Mouse (Mus musculus) limb, embryonic 11.5 days (tissue): Measurements from ENCODE around the gene Gm17018. TPM values are rescaled to one million over a fixed set of nuclear protein-coding genes. Genes with fewer than 3 reads are reported as not detected.

Experiments used
- ATAC-seq: fragments of 200-750 bp; cut with Nextera tagmentation; 2 replicates; pipeline ENCODE4 v1.8.0; 2017; ENCODE audit warnings: low read depth; ENCODE audit not compliant: insufficient number of reproducible peaks, low FRiP score, low TSS enrichment
- DNase-seq: peaks from one replicate; pipeline ENCODE4 v3.0.0-alpha.2; 2015; ENCODE audit warnings: low spot score
- H3K27ac ChIP-seq: fragments of 300-500 bp; sonication (generic); replicated peaks from 2 replicates; pipeline ENCODE4 v1.5.1; 2014; ENCODE audit warnings: low read depth, mild to moderate bottlenecking, low read length
- H3K27me3 ChIP-seq: fragments of 300-500 bp; sonication (generic); 2 replicates; pipeline ENCODE4 v1.6.1; 2014; ENCODE audit warnings: mild to moderate bottlenecking, low read length, mixed read lengths; ENCODE audit not compliant: control insufficient read depth, insufficient read depth
- H3K36me3 ChIP-seq: fragments of 300-500 bp; sonication (generic); 2 replicates; pipeline ENCODE4 v1.6.1; 2014; ENCODE audit warnings: mild to moderate bottlenecking, low read length, moderate library complexity, mixed read lengths; ENCODE audit not compliant: control insufficient read depth, insufficient read depth
- H3K4me1 ChIP-seq: fragments of 300-500 bp; sonication (generic); 2 replicates; pipeline ENCODE4 v1.6.1; 2014; ENCODE audit warnings: low read length, mixed read lengths; ENCODE audit not compliant: control insufficient read depth, insufficient read depth
- H3K4me2 ChIP-seq: fragments of 300-500 bp; sonication (generic); 2 replicates; pipeline ENCODE4 v1.6.1; 2014; ENCODE audit warnings: low read depth, mild to moderate bottlenecking, moderate library complexity; ENCODE audit not compliant: severe bottlenecking
- H3K4me3 ChIP-seq: fragments of 300-500 bp; sonication (generic); 2 replicates; pipeline ENCODE4 v1.5.1; 2014; ENCODE audit warnings: low read depth, low read length
- H3K9ac ChIP-seq: fragments of 300-500 bp; sonication (generic); 2 replicates; pipeline ENCODE4 v1.6.1; 2014; ENCODE audit warnings: mild to moderate bottlenecking, low read length
- H3K9me3 ChIP-seq: fragments of 300-500 bp; sonication (generic); 2 replicates; pipeline ENCODE4 v1.6.1; 2016; ENCODE audit warnings: low read length; ENCODE audit not compliant: control insufficient read depth
- WGBS: fragments of 180-500 bp; shearing (Covaris S2); extraction: QIAGEN DNeasy Blood & Tissue Kit; methylation state at CpG from one replicate; pipeline ENCODE4 v1.1.7; 2014; 5-methylcytosine and 5-hydroxymethylcytosine counted together
- polyA plus RNA-seq: library from polyadenylated mRNA; unstranded; fragments of >200 nt; fragmentation: Nextera tagmentation; extraction: Ambion mirVana; gene quantifications from 2 replicates; pipeline ENCODE4 v1.2.1, GENCODE M21; 2014

Gm17018 gene
- polyA plus RNA-seq, 1 experiment from 2014 or later = 52.0 TPM

DNA sequence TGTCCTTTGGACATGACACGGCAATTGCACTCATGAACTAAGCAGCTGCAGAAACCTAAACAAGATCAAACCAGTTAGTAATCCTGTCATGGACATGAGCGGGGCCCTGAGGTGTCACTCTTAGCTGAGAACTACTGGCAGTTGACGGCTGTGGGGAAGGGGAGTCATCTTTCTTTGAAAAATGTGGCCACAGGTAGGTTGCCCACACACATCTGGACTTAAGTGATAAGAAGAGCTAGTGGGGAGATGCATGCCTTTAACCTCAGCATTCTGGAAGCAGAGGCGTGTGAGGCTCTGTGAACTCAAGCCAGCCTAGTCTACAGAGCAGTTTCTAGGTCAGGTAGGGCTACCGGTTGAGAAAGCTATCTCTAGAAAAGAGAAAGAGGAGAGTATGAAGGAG lies 42.2 kb downstream of the Gm17018 start:
- H3K27me3 ChIP-seq = no peaks in the 10 kb centered on the region
- no peaks in the 10 kb centered on the region for H3K9me3 ChIP-seq
- no peak for DNase-seq
- H3K9ac ChIP-seq = no peak overlapping the region
- H3K4me2 ChIP-seq = no peak overlapping the region
- 81% methylated on average over 5 of the region's 5 CpGs for WGBS
- no peaks in the 10 kb centered on the region for H3K36me3 ChIP-seq
- H3K4me1 ChIP-seq = peaks cover 7% of the 10 kb centered on the region
- H3K27ac ChIP-seq = no peak overlapping the region
- H3K4me3 ChIP-seq = no peak overlapping the region
- ATAC-seq = no peak

DNA sequence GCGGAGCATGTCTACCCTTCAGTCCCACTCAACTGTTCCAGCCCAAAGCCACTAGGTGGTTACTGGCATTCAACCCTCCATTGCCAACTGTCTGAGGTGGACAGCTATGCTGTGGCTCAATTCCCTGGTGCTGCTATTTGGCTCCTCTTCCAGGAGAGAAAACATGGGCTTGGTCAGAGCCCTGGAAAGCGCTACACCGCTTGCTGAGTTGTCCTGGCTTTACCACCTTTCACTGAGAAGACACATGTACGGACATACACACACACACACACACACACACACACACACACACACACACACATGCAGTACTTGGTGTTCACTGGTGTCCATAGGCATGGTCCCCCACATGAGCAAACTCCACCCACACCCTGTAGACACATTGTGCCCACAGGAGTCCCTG lies 46.3 kb downstream of the Gm17018 start:
- Histone ChIP-seq H3K4me2 (no peak overlapping the region), H3K4me3 (no peak overlapping the region), H3K9me3 (no peaks in the 10 kb centered on the region), H3K27me3 (no peaks in the 10 kb centered on the region), H3K27ac (no peak overlapping the region), H3K36me3 (no peaks in the 10 kb centered on the region), H3K9ac (no peak overlapping the region), H3K4me1 (peaks cover 12% of the 10 kb centered on the region)
- ATAC-seq (no peak), DNase-seq (no peak)
- WGBS = 79% methylated on average over 4 of the region's 4 CpGs

DNA sequence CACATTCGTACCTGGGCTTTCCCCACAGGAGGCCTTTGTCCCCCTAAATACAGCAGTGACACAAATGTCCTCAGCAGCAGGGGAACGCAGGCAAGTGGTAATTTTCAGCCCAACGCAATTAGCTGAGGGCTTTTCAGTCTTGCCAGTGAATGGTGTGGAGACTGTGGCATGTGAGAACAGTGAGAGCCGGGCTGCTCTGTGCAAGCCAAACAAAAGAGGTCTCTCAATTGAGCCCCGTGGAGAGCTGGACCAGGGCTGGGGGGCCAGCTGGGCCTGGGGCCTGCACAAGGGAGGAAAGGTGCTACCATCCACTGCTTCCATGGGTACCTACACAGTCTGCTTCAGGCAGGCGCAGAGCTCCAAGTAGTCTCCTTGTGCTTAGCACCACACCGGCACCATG lies 47.1 kb downstream of the Gm17018 start:
- WGBS = 26% methylated on average over 7 of the region's 7 CpGs
- H3K9me3 ChIP-seq = no peaks in the 10 kb centered on the region
- H3K9ac ChIP-seq = peak overlapping the region; percentile 41
- DNase-seq (peak; percentile 42), ATAC-seq (no peak)
- H3K27me3 ChIP-seq = no peaks in the 10 kb centered on the region
- no peaks in the 10 kb centered on the region for H3K36me3 ChIP-seq
- H3K4me2 ChIP-seq = no peak overlapping the region
- peaks cover 12% of the 10 kb centered on the region for H3K4me1 ChIP-seq
- H3K27ac ChIP-seq = peak overlapping the region; percentile 73
- no peak overlapping the region for H3K4me3 ChIP-seq

DNA sequence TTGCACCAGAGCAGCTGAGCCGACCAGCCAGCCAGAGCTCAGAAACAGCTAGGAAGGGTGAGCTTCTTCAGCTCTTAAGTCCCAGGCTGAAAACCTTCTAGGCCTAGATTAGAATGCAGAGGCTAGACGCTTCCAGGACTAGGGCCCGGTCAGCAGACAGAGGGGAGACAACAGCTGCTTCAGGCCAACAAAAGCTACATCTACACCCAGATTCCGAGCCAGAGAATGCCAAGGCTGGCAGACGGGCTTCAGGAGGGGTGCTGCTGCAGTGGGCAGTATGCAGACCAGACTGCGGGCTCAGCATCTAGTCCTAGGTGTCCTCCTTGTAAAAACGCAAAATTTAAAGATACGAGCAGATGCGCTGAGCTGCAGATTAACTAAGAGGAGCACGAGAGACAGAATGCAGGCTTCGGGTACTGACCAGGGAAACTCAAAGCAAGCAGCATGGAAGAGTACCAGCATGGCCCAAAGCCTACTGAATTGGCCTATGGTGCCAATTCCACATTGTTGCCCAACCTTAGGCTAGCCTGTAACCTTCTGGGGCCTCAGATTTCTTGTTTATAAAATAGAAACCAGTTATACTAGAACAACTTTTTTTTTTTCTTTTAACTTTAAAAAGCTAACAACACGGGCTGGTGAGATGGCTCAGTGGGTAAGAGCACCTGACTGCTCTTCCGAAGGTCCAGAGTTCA lies 48.4 kb downstream of the Gm17018 start:
- H3K9me3 ChIP-seq = no peaks in the 10 kb centered on the region
- H3K4me2 ChIP-seq = no peak overlapping the region
- H3K36me3 ChIP-seq = no peaks in the 10 kb centered on the region
- no peaks in the 10 kb centered on the region for H3K27me3 ChIP-seq
- ATAC-seq = no peak
- 93% methylated on average over 13 of the region's 13 CpGs for WGBS
- no peak overlapping the region for H3K9ac ChIP-seq
- H3K27ac ChIP-seq = no peak overlapping the region
- DNase-seq = no peak
- no peak overlapping the region for H3K4me3 ChIP-seq
- H3K4me1 ChIP-seq = peaks cover 12% of the 10 kb centered on the region

DNA sequence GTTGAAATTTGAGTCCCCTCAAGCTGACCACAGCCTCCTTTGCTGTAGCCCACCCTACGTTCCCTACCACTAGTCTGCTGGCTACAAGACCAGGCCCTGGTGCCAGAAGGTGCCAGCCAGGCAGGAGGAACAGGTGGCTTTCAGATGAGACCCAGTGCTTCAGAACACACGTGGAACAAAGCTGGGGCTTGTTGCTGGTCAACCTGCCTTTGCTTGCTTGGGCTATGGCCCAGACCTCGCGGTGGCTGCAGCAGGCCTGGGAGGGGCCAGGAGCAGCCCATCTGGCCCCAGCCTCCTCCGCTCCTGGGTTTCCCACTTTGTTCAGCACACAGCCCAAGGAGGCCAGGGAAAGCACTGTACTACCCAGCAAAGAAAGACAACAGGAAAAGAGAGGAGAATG lies 50.4 kb downstream of the Gm17018 start:
- H3K27ac ChIP-seq = no peak overlapping the region
- H3K27me3 ChIP-seq = no peaks in the 10 kb centered on the region
- peaks cover 20% of the 10 kb centered on the region for H3K4me1 ChIP-seq
- no peak overlapping the region for H3K4me2 ChIP-seq
- WGBS = 73% methylated on average over 5 of the region's 5 CpGs
- DNase-seq (no peak), ATAC-seq (no peak)
- H3K9me3 ChIP-seq = no peaks in the 10 kb centered on the region
- H3K4me3 ChIP-seq = no peak overlapping the region
- H3K9ac ChIP-seq = no peak overlapping the region
- no peaks in the 10 kb centered on the region for H3K36me3 ChIP-seq

DNA sequence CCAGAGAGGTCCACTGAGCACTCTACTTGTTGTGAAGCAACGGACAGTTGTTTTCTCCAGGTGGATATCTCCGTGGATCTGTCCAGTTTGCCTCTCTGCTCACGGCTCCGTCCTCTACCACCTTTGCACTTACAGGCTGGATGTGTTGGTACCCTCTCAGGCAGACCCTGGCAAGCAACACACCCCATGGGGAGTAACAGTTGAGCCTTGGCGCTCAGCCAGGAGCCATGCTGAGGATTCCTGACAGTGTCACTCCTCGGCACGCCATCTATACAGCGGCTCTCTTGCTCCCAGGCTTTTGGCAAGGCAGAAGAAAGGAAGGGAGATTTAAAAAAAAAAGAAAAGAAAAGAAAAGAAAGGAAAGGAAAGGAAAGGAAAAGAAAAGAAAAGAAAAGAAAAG lies 54.0 kb downstream of the Gm17018 start:
- Histone ChIP-seq H3K4me1 (peaks cover 18% of the 10 kb centered on the region), H3K27me3 (no peaks in the 10 kb centered on the region), H3K4me3 (no peak overlapping the region), H3K9ac (no peak overlapping the region), H3K27ac (no peak overlapping the region), H3K9me3 (no peaks in the 10 kb centered on the region), H3K36me3 (no peaks in the 10 kb centered on the region), H3K4me2 (no peak overlapping the region)
- DNase-seq (no peak), ATAC-seq (no peak)
- WGBS = 89% methylated on average over 8 of the region's 8 CpGs

DNA sequence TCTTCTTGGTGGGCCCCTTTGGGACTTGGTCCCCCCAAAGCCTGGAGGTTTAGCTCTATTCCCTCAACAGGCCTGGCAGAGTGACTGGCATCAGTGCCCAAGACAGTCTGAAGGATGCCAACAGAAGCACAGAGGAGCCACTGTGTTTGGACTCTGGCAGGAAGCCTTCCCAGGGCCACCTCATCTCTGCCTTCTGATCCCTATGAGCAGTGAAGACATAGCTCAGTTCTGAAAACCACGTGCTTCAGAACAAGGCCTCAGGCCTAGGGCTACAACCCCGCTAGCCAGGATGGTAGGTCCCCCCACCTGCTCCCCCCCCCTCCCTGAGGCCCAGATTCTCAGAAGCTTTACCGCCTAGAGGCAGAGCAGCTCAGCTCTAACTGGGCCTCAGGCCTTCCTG lies 54.5 kb downstream of the Gm17018 start:
- no peaks in the 10 kb centered on the region for H3K9me3 ChIP-seq
- H3K4me3 ChIP-seq = no peak overlapping the region
- H3K4me1 ChIP-seq = peaks cover 18% of the 10 kb centered on the region
- 54% methylated on average over 3 of the region's 3 CpGs for WGBS
- no peak overlapping the region for H3K4me2 ChIP-seq
- H3K36me3 ChIP-seq = no peaks in the 10 kb centered on the region
- H3K27ac ChIP-seq = no peak overlapping the region
- no peak for ATAC-seq
- DNase-seq = no peak
- H3K27me3 ChIP-seq = no peaks in the 10 kb centered on the region
- no peak overlapping the region for H3K9ac ChIP-seq

DNA sequence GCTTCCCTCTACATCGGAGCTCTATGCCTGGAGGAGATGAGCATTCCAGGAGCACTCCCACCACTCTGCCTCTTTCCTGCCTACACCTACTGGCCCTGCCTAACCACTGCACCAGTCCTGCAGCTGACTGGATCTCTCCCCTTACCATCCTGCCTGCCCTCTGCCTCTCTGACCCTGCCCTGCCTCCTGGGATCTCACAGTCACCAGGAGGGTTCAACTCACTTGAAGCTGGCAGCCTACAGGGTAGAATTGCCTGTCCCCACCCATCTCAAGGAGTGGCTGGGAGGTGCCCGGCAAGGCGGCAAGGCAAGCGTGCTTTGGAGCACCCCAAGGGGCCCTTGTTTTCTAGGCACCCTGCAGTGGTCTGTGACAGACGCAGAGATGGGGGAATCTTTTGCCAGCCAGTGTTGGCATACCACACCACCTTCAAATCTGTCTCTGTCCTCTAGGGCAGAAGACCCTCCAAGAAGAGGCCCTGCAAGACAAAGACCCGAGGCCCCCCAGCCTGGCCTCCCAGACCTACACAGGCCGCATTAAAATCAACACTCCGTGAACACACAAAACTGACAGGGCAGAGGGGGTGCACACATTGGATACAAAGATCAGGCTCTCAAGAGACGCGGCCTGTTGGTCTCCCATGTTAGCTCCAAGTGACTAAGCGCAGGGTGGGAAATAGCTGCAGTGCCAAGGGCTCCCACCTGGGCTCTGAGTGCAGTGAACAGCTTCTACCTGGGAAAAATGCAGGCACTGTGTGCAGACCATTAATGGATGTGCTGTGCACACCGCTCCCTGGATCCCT lies 55.2 kb downstream of the Gm17018 start:
- no peak overlapping the region for H3K9ac ChIP-seq
- H3K4me3 ChIP-seq = no peak overlapping the region
- WGBS = 64% methylated on average over 12 of the region's 12 CpGs
- no peaks in the 10 kb centered on the region for H3K36me3 ChIP-seq
- H3K4me1 ChIP-seq = peaks cover 18% of the 10 kb centered on the region
- H3K4me2 ChIP-seq = no peak overlapping the region
- peak overlapping the region; percentile 30; the same call in 1 of the 2 replicates for H3K27ac ChIP-seq
- H3K27me3 ChIP-seq = no peaks in the 10 kb centered on the region
- no peaks in the 10 kb centered on the region for H3K9me3 ChIP-seq
- DNase-seq (no peak), ATAC-seq (0 out of 2 replicates have a peak, but pooled peaks have one; percentile 6)
